Mouse (Mus musculus) lung, adult 2 months (tissue): Measurements from ENCODE around the gene Myo7a. TPM values are rescaled to one million over a fixed set of nuclear protein-coding genes. Genes with fewer than 3 reads are reported as not detected.

Experiments used
- DNase-seq: peaks from one replicate; pipeline ENCODE4 v3.0.0; 2022
- H3K4me1 ChIP-seq: fragments of 200-500 bp; 2 replicates; pipeline ENCODE4 v1.6.1; 2011; ENCODE audit warnings: low read length; ENCODE audit not compliant: control insufficient read depth, insufficient read depth
- H3K4me3 ChIP-seq: fragments of 200-500 bp; replicated peaks from 2 replicates; pipeline ENCODE3; 2011; ENCODE audit warnings: low read depth, mild to moderate bottlenecking, control low read depth, low read length; ENCODE audit errors: extremely low read depth
- CTCF ChIP-seq: fragments of 200-500 bp; IDR thresholded peaks from 2 replicates; pipeline ENCODE4 v1.5.1; 2011; ENCODE audit warnings: mild to moderate bottlenecking, low read length, control low read depth; ENCODE audit not compliant: insufficient read depth
- POLR2A ChIP-seq: fragments of 200-500 bp; IDR thresholded peaks from 2 replicates; pipeline ENCODE4 v1.6.1; 2011; ENCODE audit warnings: low read depth, mild to moderate bottlenecking, control low read depth, low read length, borderline replicate concordance; ENCODE audit errors: extremely low read depth
- WGBS: fragments of 180-500 bp; shearing (Covaris S2); methylation state at CpG from one replicate; pipeline ENCODE4 v1.1.7; 2018; 5-methylcytosine and 5-hydroxymethylcytosine counted together
- polyA plus RNA-seq: library from polyadenylated mRNA; depleted of rRNA; stranded (reverse); fragments of >200 nt; gene quantifications from 2 replicates; pipeline ENCODE4 v1.2.3, GENCODE M21; 2012

Myo7a gene
- polyA plus RNA-seq, 1 experiment = 30.8 TPM

DNA sequence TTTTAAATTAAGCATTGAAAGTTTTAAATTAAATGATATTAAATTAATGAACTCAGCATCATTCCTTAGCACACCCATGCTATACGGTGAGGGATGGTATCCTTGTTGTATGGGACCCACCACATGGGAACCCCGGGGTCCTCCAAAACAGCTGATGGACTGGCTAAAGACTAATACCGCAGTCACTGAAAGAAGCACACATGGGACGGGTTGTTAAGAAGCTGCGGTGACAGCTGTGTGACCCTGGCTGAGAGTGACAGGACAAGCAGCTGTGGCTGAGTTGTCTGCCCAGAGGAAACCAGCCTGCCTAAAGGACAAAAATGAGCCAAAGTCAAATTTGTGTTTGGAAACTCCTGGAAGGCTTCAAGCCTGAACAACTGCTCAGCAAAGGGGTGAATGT is 34.6 kb upstream of the Myo7a start:
- no peak for DNase-seq
- Histone ChIP-seq H3K4me3 (no peak overlapping the region), H3K4me1 (peaks cover 20% of the 10 kb centered on the region)
- TF ChIP-seq CTCF (no peak), POLR2A (no peak)
- 78% methylated on average over 5 of the region's 5 CpGs for WGBS

DNA sequence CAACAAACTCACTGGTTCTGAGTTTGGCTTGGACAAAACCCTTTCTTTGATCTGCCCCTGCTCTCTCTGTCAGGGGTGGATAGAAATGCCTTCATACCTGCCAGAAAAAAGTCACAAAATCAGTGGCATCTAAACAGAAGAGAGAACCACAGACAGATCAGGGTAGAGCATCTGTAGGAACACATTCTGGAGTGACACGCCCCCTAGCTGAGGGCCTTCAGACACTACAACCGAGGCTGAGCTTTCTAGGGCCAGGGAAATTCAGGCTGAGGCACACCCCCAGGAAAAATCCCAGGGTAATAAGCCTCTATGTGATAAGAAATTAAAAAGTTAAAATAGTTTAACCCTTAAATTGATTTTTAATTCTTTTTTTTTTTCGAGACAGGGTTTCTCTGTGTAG is 34.0 kb upstream of the Myo7a start:
- TF ChIP-seq CTCF (no peak), POLR2A (no peak)
- no peak for DNase-seq
- Histone ChIP-seq H3K4me1 (peaks cover 17% of the 10 kb centered on the region), H3K4me3 (no peak overlapping the region)
- WGBS = 63% methylated on average over 3 of the region's 3 CpGs

DNA sequence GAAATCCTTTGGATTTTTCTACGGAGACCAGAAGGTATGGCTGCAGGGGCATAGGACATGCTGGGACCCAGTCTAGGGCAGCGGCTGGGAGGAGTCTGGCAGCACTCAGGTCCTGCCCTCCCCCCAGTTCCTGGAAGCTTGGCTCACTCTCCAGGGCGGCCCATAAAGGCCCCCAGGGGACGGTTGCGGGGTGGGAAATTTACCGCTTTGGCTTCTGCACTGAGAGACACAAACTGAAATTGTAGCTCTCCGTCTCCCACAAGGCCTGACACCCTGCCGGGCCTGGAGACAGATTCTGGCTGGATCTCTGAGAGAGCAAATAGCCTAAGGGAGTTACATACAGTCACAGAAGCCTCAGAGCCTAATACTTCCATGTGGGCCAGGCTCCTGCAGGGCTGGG is 33.1 kb upstream of the Myo7a start:
- Histone ChIP-seq H3K4me3 (no peak overlapping the region), H3K4me1 (peaks cover 12% of the 10 kb centered on the region)
- no peak for DNase-seq
- WGBS = 66% methylated on average over 8 of the region's 8 CpGs
- TF ChIP-seq POLR2A = no peak

DNA sequence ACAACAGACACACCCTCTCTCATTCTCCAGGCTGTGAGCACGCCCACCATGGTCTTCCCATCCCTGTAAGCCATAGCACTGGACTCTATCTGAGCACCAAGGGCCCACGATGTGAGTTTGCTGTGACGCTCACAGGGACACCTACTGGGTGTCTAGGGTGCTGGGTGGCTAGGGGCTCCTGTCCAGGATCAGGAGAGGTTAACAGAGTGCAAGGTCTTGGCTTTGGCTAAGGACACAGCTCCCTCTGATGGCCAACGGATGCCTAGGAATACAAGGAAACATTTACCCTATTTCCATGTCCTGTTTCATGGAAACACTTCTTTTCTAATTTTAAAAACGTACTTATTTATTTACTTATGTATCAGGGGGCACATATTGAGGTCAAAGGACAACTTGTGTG is 31.2 kb upstream of the Myo7a start:
- H3K4me1 ChIP-seq = no peaks in the 10 kb centered on the region
- no peak overlapping the region for H3K4me3 ChIP-seq
- DNase-seq = no peak
- TF ChIP-seq POLR2A (no peak), CTCF (no peak)
- 56% methylated on average over 5 of the region's 5 CpGs for WGBS

DNA sequence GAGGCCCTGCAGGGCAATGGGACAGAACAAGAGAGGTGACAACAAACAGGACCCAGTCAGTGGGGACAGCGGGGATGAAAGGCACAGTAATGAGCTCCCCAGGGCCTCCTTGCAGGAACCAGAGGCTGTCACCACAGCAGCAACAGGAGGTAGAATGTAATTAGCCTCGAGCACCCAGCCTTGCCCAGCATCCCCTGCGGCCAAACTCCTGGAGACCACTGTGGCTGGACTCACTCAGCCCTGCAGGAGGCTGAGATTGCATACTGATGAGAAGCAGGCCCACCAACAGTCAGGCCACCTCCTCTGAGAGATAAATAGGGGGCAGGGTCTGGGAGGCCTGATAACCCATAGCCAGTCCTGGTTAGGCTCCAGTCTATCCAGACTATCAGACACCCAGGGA is 30.5 kb upstream of the Myo7a start:
- no peak overlapping the region for H3K4me3 ChIP-seq
- no peak for DNase-seq
- TF ChIP-seq POLR2A (no peak), CTCF (no peak)
- WGBS = 74% methylated on average over 3 of the region's 3 CpGs
- no peaks in the 10 kb centered on the region for H3K4me1 ChIP-seq

DNA sequence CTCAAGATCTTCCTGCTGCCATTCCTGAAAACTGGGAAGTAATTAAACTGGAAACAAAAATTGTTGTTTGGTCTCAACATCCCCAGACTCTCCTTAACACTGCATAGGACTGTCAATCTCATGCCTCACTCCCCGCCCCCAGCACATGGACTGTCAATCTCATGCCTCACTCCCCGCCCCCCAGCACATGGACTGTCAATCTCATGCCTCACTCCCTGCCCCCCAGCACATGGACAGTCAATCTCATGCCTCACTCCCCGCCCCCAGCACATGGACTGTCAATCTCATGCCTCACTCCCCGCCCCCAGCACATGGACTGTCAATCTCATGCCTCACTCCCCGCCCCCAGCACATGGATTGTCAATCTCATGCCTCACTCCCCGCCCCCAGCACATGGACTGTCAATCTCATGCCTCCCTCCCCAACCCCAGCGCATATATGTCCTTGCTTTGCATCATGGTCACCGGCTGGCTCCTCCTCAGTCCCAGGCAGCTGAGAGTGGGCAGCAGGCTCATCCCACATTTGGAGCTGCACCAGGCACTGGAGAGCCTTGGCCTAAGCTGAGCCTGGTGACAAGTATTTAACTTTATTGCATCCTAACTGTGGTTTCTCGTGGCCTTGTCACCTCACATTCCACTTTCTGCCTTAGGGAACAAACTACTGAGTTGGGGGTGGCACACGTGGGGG is 29.5 kb upstream of the Myo7a start:
- DNase-seq = no peak
- H3K4me1 ChIP-seq = no peaks in the 10 kb centered on the region
- 82% methylated on average over 10 of the region's 10 CpGs for WGBS
- H3K4me3 ChIP-seq = no peak overlapping the region
- TF ChIP-seq CTCF (no peak), POLR2A (no peak)

DNA sequence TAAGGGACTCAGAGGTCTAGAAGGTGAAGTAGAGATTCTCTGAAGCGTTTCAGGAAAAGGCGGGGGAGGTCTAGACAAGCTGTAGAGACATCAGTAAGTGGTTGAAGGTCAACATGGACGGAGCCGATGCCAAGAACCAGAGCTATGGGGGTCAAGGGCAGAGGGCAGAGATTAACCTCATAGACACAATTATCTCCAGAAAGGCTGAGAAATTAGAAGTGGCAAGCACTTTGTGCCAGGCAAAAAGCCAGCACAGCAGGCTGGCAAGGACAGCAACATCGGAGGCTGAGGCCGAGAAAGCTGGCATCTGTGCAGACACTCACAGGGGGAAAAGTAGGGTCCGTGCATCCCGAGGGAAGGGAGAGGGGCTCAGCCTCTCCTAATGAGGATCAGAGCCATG is 28.4 kb upstream of the Myo7a start:
- no peak for DNase-seq
- Histone ChIP-seq H3K4me1 (no peaks in the 10 kb centered on the region), H3K4me3 (no peak overlapping the region)
- no peak for TF ChIP-seq POLR2A
- no peak for TF ChIP-seq CTCF
- WGBS = 67% methylated on average over 8 of the region's 8 CpGs

DNA sequence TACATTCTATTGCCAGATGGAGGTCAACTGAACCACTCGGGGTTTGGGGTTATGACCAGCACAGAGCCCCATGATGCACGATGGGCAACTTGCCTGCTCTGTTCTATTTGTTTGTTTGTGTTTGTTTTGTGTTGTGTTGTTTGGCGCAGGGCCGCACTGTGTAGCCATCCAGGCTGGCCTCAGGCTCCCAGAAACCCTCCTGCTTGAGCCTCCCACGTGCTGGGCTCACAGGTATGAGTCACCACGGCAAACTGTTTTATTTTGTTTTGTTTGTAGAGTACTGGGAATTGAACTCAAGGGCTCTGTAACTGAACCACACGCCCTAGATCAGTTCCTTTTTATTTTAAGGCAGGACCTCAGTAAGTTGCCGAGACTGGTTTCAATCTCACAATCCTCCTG is 27.1 kb upstream of the Myo7a start:
- no peaks in the 10 kb centered on the region for H3K4me1 ChIP-seq
- no peak for TF ChIP-seq POLR2A
- TF ChIP-seq CTCF = no peak
- WGBS = 61% methylated on average over 8 of the region's 8 CpGs
- no peak for DNase-seq
- no peak overlapping the region for H3K4me3 ChIP-seq

DNA sequence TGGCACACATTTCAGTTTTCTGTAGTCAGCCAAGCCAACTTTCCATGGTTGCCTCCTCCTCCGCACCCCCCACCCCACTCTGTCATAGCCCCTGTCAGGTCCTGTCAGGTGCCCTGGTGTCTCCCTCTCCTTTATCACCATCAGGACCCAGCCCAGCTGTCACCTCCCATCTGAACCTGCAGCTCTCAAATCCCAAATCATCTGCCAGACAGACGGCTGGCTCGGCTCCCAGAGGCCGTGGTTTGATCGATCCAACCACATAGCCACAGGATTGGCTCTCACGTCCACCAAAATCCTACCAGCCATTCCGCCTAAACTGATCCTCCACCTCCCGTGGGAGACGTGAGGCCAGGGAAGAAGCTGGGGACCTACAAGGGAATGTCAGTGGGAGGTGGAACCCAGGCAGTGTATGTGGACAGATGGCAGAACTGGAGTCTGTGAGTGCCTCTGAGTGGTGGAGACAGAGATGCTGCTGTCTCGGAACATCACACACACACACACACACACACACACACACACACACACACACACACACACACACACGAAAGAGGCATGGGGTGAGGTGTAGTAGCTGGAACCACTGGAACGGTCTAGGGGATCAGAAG is 26.6 kb upstream of the Myo7a start:
- no peak overlapping the region for H3K4me3 ChIP-seq
- DNase-seq = no peak
- no peak for TF ChIP-seq POLR2A
- no peak for TF ChIP-seq CTCF
- H3K4me1 ChIP-seq = no peaks in the 10 kb centered on the region
- 77% methylated on average over 12 of the region's 12 CpGs for WGBS

DNA sequence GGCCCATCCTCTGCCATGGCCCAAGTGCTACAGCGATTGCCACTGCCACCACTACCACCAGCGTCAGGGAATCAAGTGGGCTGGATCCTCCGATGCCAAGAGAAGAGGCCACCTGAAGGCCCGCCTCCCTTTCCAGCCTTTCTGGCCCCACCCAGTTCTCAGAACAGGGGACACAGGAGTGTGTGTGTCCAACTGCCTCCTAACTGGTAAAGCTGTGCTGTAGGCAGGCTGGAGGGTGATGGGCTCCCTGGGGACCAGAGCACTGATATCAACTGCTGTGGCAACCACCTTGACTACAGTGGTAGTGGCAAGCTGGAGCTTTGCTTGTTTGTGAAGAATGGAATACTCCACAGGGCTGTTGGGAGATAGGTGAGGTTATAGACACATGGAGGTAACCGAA is 26.1 kb upstream of the Myo7a start, which contains the start of gene Omp:
Gene Omp (minus strand): TSS at position 101 of the 400 bp plus-strand sequence.
- TF ChIP-seq CTCF (no peak), POLR2A (no peak)
- Histone ChIP-seq H3K4me1 (no peaks in the 10 kb centered on the region), H3K4me3 (no peak within 1 kb of the TSS)
- no peak for DNase-seq
- 85% methylated on average over 5 of the region's 5 CpGs for WGBS
